Mouse (Mus musculus) hindbrain, postnatal 0 days (tissue): ENCODE measurements at regions not wholly inside any gene's neighbourhood (a gene's known extent, or its start where the extent isn't known, plus 50 kb on each side); places are given as distances from the start of the nearest gene placed in this dataset.
A peak's percentile ranks its signal among the peaks of the same experiment; 100 is the strongest.

Experiments
- ATAC-seq: fragments of 200-750 bp; cut with Nextera tagmentation; 2 replicates; pipeline ENCODE4 v1.8.0; 2017; ENCODE audit warnings: mild to moderate bottlenecking, moderate TSS enrichment, moderate library complexity
- DNase-seq: peaks from one replicate; pipeline ENCODE4 v3.0.0-alpha.2; 2015; ENCODE audit warnings: low spot score
- H3K27ac ChIP-seq: fragments of 300-500 bp; sonication (generic); 2 replicates; pipeline ENCODE4 v1.5.1; 2014; ENCODE audit warnings: mild to moderate bottlenecking
- H3K27me3 ChIP-seq: fragments of 300-500 bp; sonication (generic); 2 replicates; pipeline ENCODE4 v1.6.1; 2014; ENCODE audit warnings: low read length, mixed read lengths; ENCODE audit not compliant: insufficient read depth
- H3K36me3 ChIP-seq: fragments of 300-500 bp; sonication (generic); 2 replicates; pipeline ENCODE4 v1.6.1; 2014; ENCODE audit warnings: low read length, mixed read lengths; ENCODE audit not compliant: insufficient read depth
- H3K4me1 ChIP-seq: fragments of 300-500 bp; sonication (generic); 2 replicates; pipeline ENCODE4 v1.6.1; 2014; ENCODE audit warnings: antibody characterized with exemption, low read length, mixed read lengths; ENCODE audit not compliant: insufficient read depth
- H3K4me2 ChIP-seq: fragments of 300-500 bp; sonication (generic); 2 replicates; pipeline ENCODE4 v1.6.1; 2014; ENCODE audit warnings: low read depth, mild to moderate bottlenecking, low read length, moderate library complexity, mixed read lengths
- H3K4me3 ChIP-seq: fragments of 300-500 bp; sonication (generic); 2 replicates; pipeline ENCODE4 v1.5.1; 2014; ENCODE audit warnings: low read length
- H3K9ac ChIP-seq: fragments of 300-500 bp; sonication (generic); replicated peaks from 2 replicates; pipeline ENCODE4 v1.6.1; 2014; ENCODE audit warnings: mild to moderate bottlenecking, low read length, moderate library complexity, mixed read lengths
- H3K9me3 ChIP-seq: fragments of 300-500 bp; sonication (generic); 2 replicates; pipeline ENCODE4 v1.6.1; 2016; ENCODE audit warnings: low read length, mixed read lengths
- CTCF ChIP-seq: IDR thresholded peaks from 2 replicates; pipeline ENCODE4 v1.5.1; 2016; ENCODE audit warnings: antibody characterized with exemption, control low read depth, low read depth
- WGBS: fragments of 180-500 bp; shearing (Covaris S2); extraction: QIAGEN DNeasy Blood & Tissue Kit; methylation state at CpG from one replicate; pipeline ENCODE4 v1.1.7; 2014; 5-methylcytosine and 5-hydroxymethylcytosine counted together

- TF ChIP-seq CTCF, result peak; percentile 40
- DNase-seq, result peak; percentile 13
- 56% methylated on average over 11 of the region's 11 CpGs for WGBS
Measured at GRCm38 (mm10) chr14:114832987-114833386, 259.0 kb upstream of the Gpc5 start.

GRCm38 (mm10) chr14:114836723-114837349, 255.2 kb upstream of the Gpc5 start:
- Histone ChIP-seq H3K4me3 (no peak overlapping the region), H3K27me3 (no peaks in the 10 kb centered on the region), H3K9ac (no peak overlapping the region), H3K4me2 (no peak overlapping the region), H3K4me1 (no peaks in the 10 kb centered on the region), H3K27ac (no peak overlapping the region), H3K36me3 (no peaks in the 10 kb centered on the region), H3K9me3 (no peaks in the 10 kb centered on the region)
- ATAC-seq, result no peak
- TF ChIP-seq CTCF, result no peak
- 46% methylated on average over 3 of the region's 3 CpGs for WGBS
- no peak for DNase-seq

More at GRCm38 (mm10) chr14:114832987-114833386, 259.0 kb upstream of the Gpc5 start:
- H3K4me3 ChIP-seq, result no peak overlapping the region
- no peak for ATAC-seq
- no peaks in the 10 kb centered on the region for H3K9me3 ChIP-seq
- H3K36me3 ChIP-seq, result no peaks in the 10 kb centered on the region
- no peak overlapping the region for H3K4me2 ChIP-seq
- H3K27ac ChIP-seq, result no peak overlapping the region
- no peaks in the 10 kb centered on the region for H3K4me1 ChIP-seq
- no peaks in the 10 kb centered on the region for H3K27me3 ChIP-seq
- H3K9ac ChIP-seq, result no peak overlapping the region

- Histone ChIP-seq H3K4me2 (peak overlapping the region; percentile 43), H3K36me3 (no peaks in the 10 kb centered on the region), H3K27me3 (no peaks in the 10 kb centered on the region), H3K4me3 (0 out of 2 replicates have a peak overlapping the region, but pooled peaks have one; percentile 6), H3K4me1 (no peaks in the 10 kb centered on the region), H3K9me3 (no peaks in the 10 kb centered on the region), H3K9ac (no peak overlapping the region; the same call in 1 of the 2 replicates), H3K27ac (no peak overlapping the region)
- 29% methylated on average over 16 of the region's 16 CpGs for WGBS
- ATAC-seq (0 out of 2 replicates have a peak, but pooled peaks have one; percentile 29), DNase-seq (peak; percentile 36)
- TF ChIP-seq CTCF, result no peak
Measured at GRCm38 (mm10) chr14:114837652-114838276, 254.3 kb upstream of the Gpc5 start.

GRCm38 (mm10) chr14:114839340-114839903, 252.6 kb upstream of the Gpc5 start:
- H3K9me3 ChIP-seq, result no peaks in the 10 kb centered on the region
- H3K4me1 ChIP-seq, result no peaks in the 10 kb centered on the region
- H3K36me3 ChIP-seq, result no peaks in the 10 kb centered on the region
- no peak overlapping the region for H3K27ac ChIP-seq
- no peak for TF ChIP-seq CTCF
- WGBS, result 70% methylated on average over 2 of the region's 2 CpGs
- H3K9ac ChIP-seq, result no peak overlapping the region
- peak; percentile 21 for DNase-seq
- no peak overlapping the region for H3K4me3 ChIP-seq
- H3K27me3 ChIP-seq, result no peaks in the 10 kb centered on the region
- ATAC-seq, result no peak
- no peak overlapping the region for H3K4me2 ChIP-seq

- ATAC-seq (no peak), DNase-seq (no peak)
- no peak overlapping the region for H3K27ac ChIP-seq
- TF ChIP-seq CTCF, result no peak
- no peaks in the 10 kb centered on the region for H3K27me3 ChIP-seq
- WGBS, result 82% methylated on average over 5 of the region's 5 CpGs
- no peak overlapping the region for H3K4me2 ChIP-seq
- no peaks in the 10 kb centered on the region for H3K9me3 ChIP-seq
- no peak overlapping the region for H3K4me3 ChIP-seq
- no peaks in the 10 kb centered on the region for H3K36me3 ChIP-seq
- H3K4me1 ChIP-seq, result no peaks in the 10 kb centered on the region
- no peak overlapping the region for H3K9ac ChIP-seq
Measured at GRCm38 (mm10) chr14:114840766-114841165, 251.2 kb upstream of the Gpc5 start.

GRCm38 (mm10) chr14:114841552-114841951, 250.5 kb upstream of the Gpc5 start:
- 69% methylated on average over 5 of the region's 5 CpGs for WGBS
- Histone ChIP-seq H3K9ac (no peak overlapping the region), H3K4me3 (no peak overlapping the region), H3K27ac (no peak overlapping the region), H3K36me3 (no peaks in the 10 kb centered on the region), H3K9me3 (no peaks in the 10 kb centered on the region), H3K4me1 (no peaks in the 10 kb centered on the region), H3K4me2 (no peak overlapping the region), H3K27me3 (no peaks in the 10 kb centered on the region)
- DNase-seq (no peak), ATAC-seq (no peak)
- no peak for TF ChIP-seq CTCF

GRCm38 (mm10) chr14:114842327-114842726, 249.7 kb upstream of the Gpc5 start:
- Histone ChIP-seq H3K4me2 (no peak overlapping the region), H3K36me3 (no peaks in the 10 kb centered on the region), H3K4me3 (no peak overlapping the region), H3K9ac (no peak overlapping the region), H3K4me1 (no peaks in the 10 kb centered on the region), H3K27ac (no peak overlapping the region), H3K9me3 (no peaks in the 10 kb centered on the region), H3K27me3 (no peaks in the 10 kb centered on the region)
- no peak for TF ChIP-seq CTCF
- ATAC-seq, result no peak
- 88% methylated on average over 8 of the region's 8 CpGs for WGBS
- no peak for DNase-seq
